Mouse (Mus musculus) T-cell, adult 66 days (primary cell): ENCODE results near the gene Ifna9. TPM values are rescaled to one million over a fixed set of nuclear protein-coding genes. Genes with fewer than 3 reads are reported as not detected.

ENCODE experiments used
- total RNA-seq, 2 experiments: library from RNA; stranded (reverse); gene quantifications; 3 replicates in 1 of 2; 4 replicates in 1 of 2; pipeline ENCODE4 v1.2.4; 2023

Ifna9 gene
- total RNA-seq, result not detected

DNA sequence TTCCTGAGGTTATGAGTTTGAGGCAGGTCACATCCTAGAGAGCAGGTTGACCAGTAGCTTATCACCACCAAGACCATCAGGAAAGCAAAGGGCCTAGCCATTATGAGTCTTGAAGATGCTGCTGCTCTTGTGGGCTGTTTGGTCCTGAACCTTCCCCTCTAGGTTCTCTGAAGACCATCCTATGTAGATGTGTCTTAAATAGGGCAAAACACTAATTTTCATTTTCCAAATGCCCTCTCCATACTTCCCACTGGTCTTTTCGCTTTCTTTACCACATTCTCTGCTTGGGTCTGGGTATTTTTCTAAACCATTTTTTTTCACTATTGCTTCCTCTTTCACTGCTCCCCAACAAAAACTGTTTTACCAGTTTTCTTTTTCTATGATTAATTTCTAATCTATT, at the start of gene Ifna9:
Ifna9 (minus strand) TSS at position 101 of the 400 bp plus-strand sequence.

DNA sequence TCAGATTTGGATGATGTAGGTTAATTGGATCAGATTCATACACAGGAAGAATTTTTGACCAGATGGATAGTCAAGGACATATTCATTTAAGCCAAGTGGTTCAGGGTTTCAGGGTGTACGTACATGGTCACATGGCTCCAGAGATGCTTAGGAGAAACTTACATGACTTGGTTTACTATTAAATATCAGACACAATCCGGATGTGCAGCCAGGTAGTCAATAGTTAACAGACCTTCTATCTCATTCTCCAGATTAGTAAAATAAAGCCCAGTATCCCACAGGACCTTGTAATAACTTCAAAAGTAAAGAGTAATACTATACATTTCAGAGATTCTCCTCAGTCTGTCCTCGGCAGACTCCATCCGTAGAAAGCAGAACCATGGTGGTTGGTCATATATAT, 42.1 kb upstream of the Ifna9 start, which contains the start of gene C87499:
C87499 (minus strand) TSS at position 101 of the 400 bp plus-strand sequence.

DNA sequence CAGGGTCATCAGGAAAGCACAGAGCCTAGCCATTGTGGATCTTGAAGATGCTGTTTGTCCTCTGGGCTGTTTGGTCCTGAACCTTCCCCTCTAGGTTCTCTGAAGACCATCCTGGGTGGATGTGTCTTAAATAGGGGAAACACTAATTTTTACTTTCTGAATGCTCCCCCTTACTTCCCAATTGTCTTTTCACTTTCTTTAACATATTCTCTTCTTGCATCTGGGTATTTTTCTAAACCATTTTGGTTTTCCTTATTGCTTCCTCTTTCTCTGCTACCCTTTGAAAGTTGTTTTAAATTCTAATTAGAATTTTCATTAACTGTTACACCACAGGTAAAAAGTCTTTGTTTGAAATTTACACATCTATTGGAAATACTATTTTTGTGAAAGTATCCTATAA, 11.1 kb upstream of the Ifna9 start, which contains the start of gene Ifna12:
Ifna12 (minus strand) TSS at position 101 of the 400 bp plus-strand sequence.

DNA sequence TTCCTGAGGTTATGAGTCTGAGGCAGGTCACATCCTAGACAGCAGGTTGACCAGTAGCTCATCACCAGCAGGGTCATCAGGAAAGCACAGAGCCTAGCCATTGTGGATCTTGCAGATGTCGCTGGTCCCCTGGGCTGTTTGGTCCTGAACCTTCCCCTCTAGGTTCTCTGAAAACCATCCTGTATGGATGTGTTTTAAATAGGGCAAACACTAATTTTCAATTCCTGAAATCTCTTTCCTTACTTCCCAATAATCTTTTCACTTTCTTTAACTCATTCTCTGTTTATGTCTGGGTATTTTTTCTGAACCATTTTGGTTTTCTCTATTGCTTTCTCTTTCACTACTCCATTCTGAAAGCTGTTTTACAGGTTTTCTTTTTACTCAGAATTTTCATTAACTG, 20.5 kb downstream of the Ifna9 start, which contains the start of gene Ifna14:
Ifna14 (minus strand) TSS at position 101 of the 400 bp plus-strand sequence.

DNA sequence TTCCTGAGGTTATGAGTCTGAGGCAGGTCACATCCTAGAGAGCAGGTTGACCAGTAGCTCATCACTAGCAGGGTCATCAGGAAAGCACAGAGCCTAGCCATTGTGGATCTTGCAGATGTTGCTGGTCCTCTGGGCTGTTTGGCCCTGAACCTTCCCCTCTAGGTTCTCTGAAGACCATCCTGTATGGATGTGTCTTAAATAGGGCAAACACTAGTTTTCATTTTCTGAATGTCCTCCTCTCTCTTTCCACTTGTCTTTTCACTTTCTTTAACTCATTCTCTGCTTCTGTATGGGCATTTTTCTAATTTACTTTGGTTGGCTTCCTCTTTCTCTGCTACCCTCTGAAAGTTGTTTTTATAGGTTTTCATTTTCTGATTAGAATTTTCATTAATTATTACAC, 34.0 kb downstream of the Ifna9 start, which contains the start of gene Ifna15:
Ifna15 (minus strand) TSS at position 101 of the 400 bp plus-strand sequence.

Other genes with a start within 250 kb of the Ifna9 start
- under 1 TPM; 0.17 to 0.44 TPM for gene Hacd4, start 153.5 kb downstream of the Ifna9 start, total RNA-seq
- gene Ifnb1, start 69.6 kb downstream of the Ifna9 start, total RNA-seq, result not detected
- gene Ifna15, start 34.1 kb downstream of the Ifna9 start, total RNA-seq, result not detected
- not detected for gene Ifna14, start 20.6 kb downstream of the Ifna9 start, total RNA-seq
- gene Ifna12, start 11.0 kb upstream of the Ifna9 start, total RNA-seq, result not detected
- not detected for gene C87499, start 42.0 kb upstream of the Ifna9 start, total RNA-seq
- not detected for gene Ifna13, start 52.1 kb upstream of the Ifna9 start, total RNA-seq
- not detected for gene Ifna16, start 84.5 kb upstream of the Ifna9 start, total RNA-seq
- gene Ifna2, start 91.5 kb upstream of the Ifna9 start, total RNA-seq, result not detected
- not detected for gene Ifnab, start 99.0 kb upstream of the Ifna9 start, total RNA-seq
- 1 to 10 TPM; 1.5 to 2.7 TPM for gene Gm26566, start 129.4 kb upstream of the Ifna9 start, total RNA-seq
- gene Klhl9, start 130.1 kb upstream of the Ifna9 start, total RNA-seq, result 10 to 100 TPM; 48.9 to 52.0 TPM
- gene Gm13271, start 162.5 kb upstream of the Ifna9 start, total RNA-seq, result not detected
- not detected for gene Gm13283, start 167.7 kb upstream of the Ifna9 start, total RNA-seq
- gene Gm13290, start 181.4 kb upstream of the Ifna9 start, total RNA-seq, result under 1 TPM in 1 of 2 experiments, not detected in 1; 0.64 TPM
- not detected for gene Gm13289, start 184.5 kb upstream of the Ifna9 start, total RNA-seq
- not detected for gene Gm13272, start 187.5 kb upstream of the Ifna9 start, total RNA-seq
- gene Ifnz, start 189.7 kb upstream of the Ifna9 start, total RNA-seq, result not detected
- not detected for gene Gm13276, start 193.3 kb upstream of the Ifna9 start, total RNA-seq
- not detected for gene Gm13277, start 196.2 kb upstream of the Ifna9 start, total RNA-seq
- gene Gm13278, start 199.2 kb upstream of the Ifna9 start, total RNA-seq, result not detected
- gene Gm13275, start 202.1 kb upstream of the Ifna9 start, total RNA-seq, result not detected
- not detected for gene Gm13279, start 205.0 kb upstream of the Ifna9 start, total RNA-seq
- gene Gm13285, start 207.3 kb upstream of the Ifna9 start, total RNA-seq, result not detected
- gene Gm13287, start 210.9 kb upstream of the Ifna9 start, total RNA-seq, result not detected
- not detected for gene Gm13288, start 213.1 kb upstream of the Ifna9 start, total RNA-seq
- gene Ifna7, start 223.8 kb upstream of the Ifna9 start, total RNA-seq, result not detected
- gene Ifna11, start 227.6 kb upstream of the Ifna9 start, total RNA-seq, result not detected
- gene Ifna6, start 235.0 kb upstream of the Ifna9 start, total RNA-seq, result not detected
- not detected for gene Ifna5, start 243.1 kb upstream of the Ifna9 start, total RNA-seq
- not detected for gene Ifna4, start 249.5 kb upstream of the Ifna9 start, total RNA-seq